Mouse (Mus musculus) MEL (cell line): ENCODE measurements around the gene Gatm. TPM values are rescaled to one million over a fixed set of nuclear protein-coding genes. Genes with fewer than 3 reads are reported as not detected.

Experiments used
- DNase-seq: peaks from one replicate; pipeline ENCODE4 v3.0.0; 2011; ENCODE audit warnings: low read depth, low spot score
- H3K27ac ChIP-seq: 2 replicates; pipeline ENCODE4 v1.5.1; 2012; ENCODE audit warnings: low read depth, mild to moderate bottlenecking, control low read depth, low read length, moderate library complexity; ENCODE audit not compliant: control insufficient read depth
- H3K27me3 ChIP-seq, 2 experiments: fragments of 150-350 bp in 1 of 2; sonication (generic) in 1 of 2; 2 replicates each; pipeline ENCODE4 v1.6.1; 2012; ENCODE audit warnings: low read length in 2 of 2, mild to moderate bottlenecking in 2 of 2, improper control_type of control experiment in 1 of 2, moderate library complexity in 1 of 2; ENCODE audit not compliant: insufficient read depth in 2 of 2, control insufficient read depth in 1 of 2
- H3K36me3 ChIP-seq, 2 experiments: 2 replicates each; pipeline ENCODE4 v1.6.1; 2012 to 2014; ENCODE audit warnings: low read length in 2 of 2, improper control_type of control experiment in 1 of 2, inconsistent platforms in 1 of 2, mild to moderate bottlenecking in 1 of 2; ENCODE audit not compliant: insufficient read depth in 2 of 2, control insufficient read depth in 1 of 2
- H3K4me1 ChIP-seq, 2 experiments: fragments of 150-350 bp in 1 of 2; sonication (generic) in 1 of 2; 2 replicates each; pipeline ENCODE4 v1.6.1; 2012; ENCODE audit warnings: low read length in 2 of 2, improper control_type of control experiment in 1 of 2, mild to moderate bottlenecking in 1 of 2; ENCODE audit not compliant: insufficient read depth in 2 of 2, control insufficient read depth in 1 of 2
- H3K4me3 ChIP-seq, 2 experiments: fragments of 150-350 bp in 1 of 2; sonication (generic) in 1 of 2; 2 replicates each; pipeline ENCODE4 v1.5.1; 2012; ENCODE audit warnings: low read depth in 2 of 2, low read length in 2 of 2, mild to moderate bottlenecking in 2 of 2, moderate library complexity in 2 of 2, control low read depth in 1 of 2, improper control_type of control experiment in 1 of 2; ENCODE audit not compliant: control insufficient read depth in 1 of 2, insufficient read depth in 1 of 2
- H3K79me2 ChIP-seq: 2 replicates; pipeline ENCODE4 v1.6.1; 2012; ENCODE audit warnings: mild to moderate bottlenecking, low read length, moderate library complexity; ENCODE audit not compliant: control insufficient read depth, poor library complexity, insufficient read depth
- H3K9ac ChIP-seq: 2 replicates; pipeline ENCODE4 v1.6.1; 2012; ENCODE audit warnings: low read depth, mild to moderate bottlenecking, control low read depth, low read length, moderate library complexity; ENCODE audit not compliant: control insufficient read depth, poor library complexity, severe bottlenecking
- H3K9me3 ChIP-seq: fragments of 150-350 bp; sonication (generic); replicated peaks from 2 replicates; pipeline ENCODE4 v1.6.1; 2012; ENCODE audit warnings: mild to moderate bottlenecking, low read length, improper control_type of control experiment, moderate library complexity; ENCODE audit not compliant: insufficient read depth
- BHLHE40 ChIP-seq: IDR thresholded peaks from 2 replicates; pipeline ENCODE4 v1.6.1; 2012; ENCODE audit warnings: low read depth, mild to moderate bottlenecking, inconsistent platforms, low read length, improper control_type of control experiment, borderline replicate concordance
- CHD2 ChIP-seq: IDR thresholded peaks from 2 replicates; pipeline ENCODE4 v1.6.1; 2011; ENCODE audit warnings: low read length, improper control_type of control experiment
- CTCF ChIP-seq, 3 experiments: IDR thresholded peaks in 2 of 3; conservative IDR thresholded peaks in 1 of 3; 2 replicates each; pipeline ENCODE4 v1.5.1; 2011 to 2012; ENCODE audit warnings: low read length in 3 of 3, low read depth in 2 of 3, mild to moderate bottlenecking in 2 of 3, improper control_type of control experiment in 1 of 3, inconsistent platforms in 1 of 3, mixed read lengths in 1 of 3, moderate library complexity in 1 of 3; ENCODE audit not compliant: control insufficient read depth in 1 of 3, insufficient read depth in 1 of 3, poor library complexity in 1 of 3, severe bottlenecking in 1 of 3
- E2F4 ChIP-seq: IDR thresholded peaks from 2 replicates; pipeline ENCODE4 v1.6.1; 2011; ENCODE audit warnings: low read depth, low read length, improper control_type of control experiment, borderline replicate concordance
- ETS1 ChIP-seq: IDR thresholded peaks from 2 replicates; pipeline ENCODE4 v1.6.1; 2012; ENCODE audit warnings: low read depth, mild to moderate bottlenecking, inconsistent platforms, low read length, improper control_type of control experiment, moderate library complexity
- GABPA ChIP-seq: IDR thresholded peaks from 2 replicates; pipeline ENCODE4 v1.6.1; 2012; ENCODE audit warnings: low read depth, mild to moderate bottlenecking, inconsistent platforms, low read length, improper control_type of control experiment, moderate library complexity
- HCFC1 ChIP-seq: IDR thresholded peaks from 2 replicates; pipeline ENCODE4 v1.6.1; 2012; ENCODE audit warnings: low read depth, mild to moderate bottlenecking, inconsistent platforms, low read length, improper control_type of control experiment, moderate library complexity
- KAT2A ChIP-seq: conservative IDR thresholded peaks from 2 replicates; pipeline ENCODE4 v1.6.1; 2012; ENCODE audit warnings: low read depth, low read length, improper control_type of control experiment, inconsistent platforms
- MEF2A ChIP-seq: IDR thresholded peaks from 2 replicates; pipeline ENCODE4 v1.6.1; 2014; ENCODE audit warnings: low read depth, mild to moderate bottlenecking, inconsistent platforms, low read length, improper control_type of control experiment; ENCODE audit not compliant: poor library complexity, insufficient replicate concordance, severe bottlenecking; ENCODE audit errors: extremely low read depth
- MXI1 ChIP-seq: IDR thresholded peaks from 2 replicates; pipeline ENCODE4 v1.6.1; 2011; ENCODE audit warnings: mild to moderate bottlenecking, low read depth, low read length, improper control_type of control experiment
- MYC ChIP-seq: IDR thresholded peaks from 2 replicates; pipeline ENCODE4 v1.6.1; 2011; ENCODE audit warnings: low read depth, mild to moderate bottlenecking, low read length, improper control_type of control experiment, moderate library complexity
- NRF1 ChIP-seq: IDR thresholded peaks from 2 replicates; pipeline ENCODE4 v1.6.1; 2014; ENCODE audit warnings: low read depth, mild to moderate bottlenecking, inconsistent platforms, low read length, improper control_type of control experiment, moderate library complexity; ENCODE audit not compliant: poor library complexity, insufficient read depth, severe bottlenecking
- POLR2AphosphoS2 ChIP-seq: IDR thresholded peaks from 2 replicates; pipeline ENCODE4 v1.6.1; 2011; ENCODE audit warnings: low read length, improper control_type of control experiment
- POLR2AphosphoS5 ChIP-seq: IDR thresholded peaks from 2 replicates; pipeline ENCODE4 v1.6.1; 2012; ENCODE audit warnings: low read depth, borderline replicate concordance, mild to moderate bottlenecking, inconsistent platforms, low read length, moderate library complexity, mixed read lengths
- RCOR1 ChIP-seq: IDR thresholded peaks from 2 replicates; pipeline ENCODE4 v1.6.1; 2012; ENCODE audit warnings: low read depth, mild to moderate bottlenecking, inconsistent platforms, low read length, improper control_type of control experiment
- SIN3A ChIP-seq: IDR thresholded peaks from 2 replicates; pipeline ENCODE4 v1.6.1; 2012; ENCODE audit warnings: low read length, improper control_type of control experiment, inconsistent platforms
- TAL1 ChIP-seq: IDR thresholded peaks from 2 replicates; pipeline ENCODE4 v1.6.1; 2012; ENCODE audit warnings: mild to moderate bottlenecking, inconsistent platforms, low read length, moderate library complexity, mixed read lengths
- TCF12 ChIP-seq: IDR thresholded peaks from 2 replicates; pipeline ENCODE4 v1.6.1; 2014; ENCODE audit warnings: low read depth, mild to moderate bottlenecking, inconsistent platforms, low read length, improper control_type of control experiment, moderate library complexity
- UBTF ChIP-seq: IDR thresholded peaks from 2 replicates; pipeline ENCODE4 v1.6.1; 2012; ENCODE audit warnings: low read depth, mild to moderate bottlenecking, inconsistent platforms, low read length, improper control_type of control experiment, moderate library complexity, borderline replicate concordance; ENCODE audit not compliant: insufficient read depth
- USF1 ChIP-seq: IDR thresholded peaks from 2 replicates; pipeline ENCODE4 v1.6.1; 2014; ENCODE audit warnings: low read depth, mild to moderate bottlenecking, inconsistent platforms, low read length, improper control_type of control experiment, moderate library complexity
- USF2 ChIP-seq, 2 experiments: IDR thresholded peaks; 2 replicates each; pipeline ENCODE4 v1.6.1; 2011 to 2012; ENCODE audit warnings: improper control_type of control experiment in 2 of 2, low read length in 2 of 2, borderline replicate concordance in 1 of 2, inconsistent platforms in 1 of 2, low read depth in 1 of 2, mild to moderate bottlenecking in 1 of 2; ENCODE audit not compliant: insufficient read depth in 1 of 2
- ZMIZ1 ChIP-seq: IDR thresholded peaks from 2 replicates; pipeline ENCODE4 v1.6.1; 2012; ENCODE audit warnings: low read depth, mild to moderate bottlenecking, inconsistent platforms, low read length, improper control_type of control experiment, moderate library complexity
- ZNF384 ChIP-seq: IDR thresholded peaks from 2 replicates; pipeline ENCODE4 v1.6.1; 2012; ENCODE audit warnings: low read depth, mild to moderate bottlenecking, inconsistent platforms, low read length, improper control_type of control experiment
- polyA plus RNA-seq, 2 experiments: library from polyadenylated mRNA; stranded (reverse) in 1 of 2; unstranded in 1 of 2; fragments of >175 nt in 1 of 2; fragments of >200 nt in 1 of 2; gene quantifications; 2 replicates each; pipeline versions ENCODE4 v1.2.1 to v1.2.4; 2012; ENCODE audit warnings: low replicate concordance in 2 of 2, low read depth in 1 of 2; ENCODE audit not compliant: insufficient read length in 2 of 2, insufficient read depth in 1 of 2, missing spikeins in 1 of 2
- total RNA-seq: library from RNA; depleted of rRNA; stranded (reverse); fragments of 300-350 nt; gene quantifications from 2 replicates; pipeline ENCODE4 v1.2.3, GENCODE M21; 2012

The Gatm gene
- total and polyA plus RNA-seq, 3 experiments: not detected

DNA sequence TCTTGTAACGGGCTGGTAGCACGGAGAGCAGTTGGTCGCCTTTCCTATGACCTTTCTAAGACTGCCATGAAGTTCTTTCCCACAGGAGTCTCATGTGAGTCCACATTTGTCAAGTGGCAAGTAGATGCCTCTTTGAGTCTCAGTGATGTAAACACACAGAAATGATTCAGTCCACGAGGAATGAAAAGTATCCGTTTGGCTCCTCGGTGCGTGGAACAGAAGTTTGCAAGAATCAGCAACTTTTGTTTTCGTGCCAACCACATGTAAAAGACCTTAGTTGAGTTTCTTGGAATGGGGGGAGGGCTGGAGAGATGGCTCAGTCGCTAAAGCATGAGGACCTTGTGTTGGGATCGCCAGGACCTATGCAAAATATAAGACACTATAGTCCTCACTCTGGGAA lies 30.7 kb downstream of the Gatm start:
- Histone ChIP-seq H3K4me3 (no peak overlapping the region), H3K27ac (no peak overlapping the region), H3K79me2 (no peaks in the 10 kb centered on the region), H3K4me1 (no peaks in the 10 kb centered on the region), H3K9me3 (no peaks in the 10 kb centered on the region), H3K27me3 (peaks cover 0 to 2% of the 10 kb centered on the region in 2 experiments; a peak in 2 of 4 replicates), H3K9ac (no peak overlapping the region), H3K36me3 (no peaks in the 10 kb centered on the region)
- TF ChIP-seq CHD2 (no peak), ZMIZ1 (no peak), TAL1 (no peak), ZNF384 (no peak), USF2 (IDR thresholded peaks at IDR 0.05; ENCODE audit: borderline replicate concordance in 1 of 2, insufficient read depth in 1 of 2, low read depth in 1 of 2, low read length in 2 of 2) (no peak), HCFC1 (no peak), MEF2A (no peak), MYC (no peak), TCF12 (no peak), GABPA (no peak), RCOR1 (no peak), NRF1 (no peak), CTCF (IDR thresholded peaks at IDR 0.05 in 2 of 3, conservative IDR thresholded peaks at IDR 0.05 in 1 of 3; ENCODE audit: control insufficient read depth in 1 of 3, insufficient read depth in 1 of 3, low read depth in 2 of 3, low read length in 3 of 3, poor library complexity in 1 of 3, severe bottlenecking in 1 of 3) (no peak), MXI1 (no peak), SIN3A (no peak)
- DNase-seq: no peak

DNA sequence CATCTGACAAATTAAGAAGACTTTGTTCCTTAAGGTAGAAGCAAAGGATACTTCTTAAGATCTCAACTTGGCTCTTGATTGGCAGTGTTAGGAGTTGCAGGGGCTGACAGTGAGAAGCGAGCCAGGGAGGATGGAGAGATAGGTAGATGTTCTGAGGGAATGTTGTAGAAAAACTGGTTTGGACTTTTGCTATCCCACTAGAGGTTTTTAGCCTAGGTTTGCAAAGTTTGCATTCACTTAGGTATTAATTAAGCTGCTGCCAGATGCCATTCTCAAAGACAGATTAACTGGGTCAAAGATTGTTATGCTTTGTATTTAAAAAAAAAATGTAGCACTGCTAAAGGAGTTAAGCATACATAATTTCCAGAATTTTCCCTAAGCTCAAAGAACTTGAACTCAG lies 33.8 kb downstream of the Gatm start:
- no peak for TF ChIP-seq TAL1
- no peak for TF ChIP-seq ETS1
- TF ChIP-seq TCF12: no peak
- TF ChIP-seq POLR2AphosphoS5: no peak
- TF ChIP-seq MXI1: no peak
- no peak for TF ChIP-seq USF2 (IDR thresholded peaks at IDR 0.05; ENCODE audit: borderline replicate concordance in 1 of 2, insufficient read depth in 1 of 2, low read depth in 1 of 2, low read length in 2 of 2)
- no peak for TF ChIP-seq KAT2A
- no peak for TF ChIP-seq USF1
- TF ChIP-seq UBTF: no peak
- no peak for TF ChIP-seq ZMIZ1
- TF ChIP-seq POLR2AphosphoS2: no peak
- TF ChIP-seq E2F4: no peak
- TF ChIP-seq BHLHE40: no peak
- TF ChIP-seq CHD2: no peak
- TF ChIP-seq, all 39 proteins: peak for 0
- H3K79me2 ChIP-seq: no peaks in the 10 kb centered on the region
- H3K9me3 ChIP-seq: no peaks in the 10 kb centered on the region
- no peaks in the 10 kb centered on the region for H3K36me3 ChIP-seq
- H3K4me3 ChIP-seq: no peak overlapping the region
- H3K4me1 ChIP-seq: no peaks in the 10 kb centered on the region
- H3K27me3 ChIP-seq: peaks cover 0 to 2% of the 10 kb centered on the region in 2 experiments; a peak in 2 of 4 replicates
- H3K27ac ChIP-seq: no peak overlapping the region
- no peak for DNase-seq
- H3K9ac ChIP-seq: no peak overlapping the region
